Mouse (Mus musculus): ENCODE data around the gene Edn1. TPM values are rescaled to one million over a fixed set of nuclear protein-coding genes. Genes with fewer than 3 reads are reported as not detected.

Edn1 gene
- polyA plus RNA-seq (2014; fragmentation: Nextera tagmentation; extraction: Ambion mirVana) = 4.1 and 5.1 TPM in 2 replicates

- Histone ChIP-seq H3K4me1 (ENCODE audit: insufficient read depth) (0 out of 2 replicates have a peak, but pooled peaks cover 4% of the 10 kb centered on the region), H3K27ac (ENCODE audit: low read depth) (peak within 1 kb of the TSS; percentile 61), H3K9ac (peak within 1 kb of the TSS; percentile 48), H3K36me3 (ENCODE audit: insufficient read depth) (no peaks in the 10 kb centered on the region), H3K4me2 (peak within 1 kb of the TSS; percentile 74), H3K4me3 (ENCODE audit: low read depth, low read length) (peak within 1 kb of the TSS; percentile 43), H3K27me3 (ENCODE audit: insufficient read depth, low read length) (peaks cover 16% of the 10 kb centered on the region), H3K9me3 (ENCODE audit: low read depth, low read length) (no peaks in the 10 kb centered on the region)
- TF ChIP-seq CTCF (IDR thresholded peaks at IDR 0.05; ENCODE audit: low read depth) = no peak
- 1% methylated on average over 26 of the region's 26 CpGs for WGBS
- ATAC-seq (ENCODE audit: insufficient read depth) = peak; percentile 70
- peak; percentile 73 for DNase-seq
Observed at GRCm38 (mm10) chr13:42301161-42301721, at the start of gene Edn1. Edn1 (plus strand) TSS chr13:42301476.

- Histone ChIP-seq H3K4me3 (ENCODE audit: low read depth, low read length) (no peak overlapping the region), H3K9ac (no peak overlapping the region), H3K9me3 (ENCODE audit: low read depth, low read length) (no peaks in the 10 kb centered on the region), H3K36me3 (ENCODE audit: insufficient read depth) (no peaks in the 10 kb centered on the region), H3K4me2 (no peak overlapping the region), H3K4me1 (ENCODE audit: insufficient read depth) (no peaks in the 10 kb centered on the region), H3K27me3 (ENCODE audit: insufficient read depth, low read length) (no peaks in the 10 kb centered on the region), H3K27ac (ENCODE audit: low read depth) (no peak overlapping the region)
- 75% methylated on average over 5 of the region's 5 CpGs for WGBS
- no peak for TF ChIP-seq CTCF (IDR thresholded peaks at IDR 0.05; ENCODE audit: low read depth)
- no peak for DNase-seq
- ATAC-seq (ENCODE audit: insufficient read depth) = no peak
Observed at GRCm38 (mm10) chr13:42253821-42254220, 47.5 kb upstream of the Edn1 start.

- H3K4me3 ChIP-seq (ENCODE audit: low read depth, low read length) = no peak overlapping the region
- WGBS = 48% methylated on average over 1 of the region's 1 CpGs
- DNase-seq (no peak), ATAC-seq (ENCODE audit: insufficient read depth) (no peak)
- H3K27me3 ChIP-seq (ENCODE audit: insufficient read depth, low read length) = no peaks in the 10 kb centered on the region
- no peaks in the 10 kb centered on the region for H3K4me1 ChIP-seq (ENCODE audit: insufficient read depth)
- TF ChIP-seq CTCF (IDR thresholded peaks at IDR 0.05; ENCODE audit: low read depth) = no peak
- no peak overlapping the region for H3K4me2 ChIP-seq
- no peak overlapping the region for H3K27ac ChIP-seq (ENCODE audit: low read depth)
- no peaks in the 10 kb centered on the region for H3K36me3 ChIP-seq (ENCODE audit: insufficient read depth)
- no peak overlapping the region for H3K9ac ChIP-seq
- H3K9me3 ChIP-seq (ENCODE audit: low read depth, low read length) = no peaks in the 10 kb centered on the region
Observed at GRCm38 (mm10) chr13:42255105-42255504, 46.2 kb upstream of the Edn1 start.

- H3K4me3 ChIP-seq (ENCODE audit: low read depth, low read length) = no peak overlapping the region
Observed at GRCm38 (mm10) chr13:42258422-42258821, 42.9 kb upstream of the Edn1 start.

GRCm38 (mm10) chr13:42260667-42261066, 40.6 kb upstream of the Edn1 start:
- H3K9me3 ChIP-seq (ENCODE audit: low read depth, low read length) = no peaks in the 10 kb centered on the region
- H3K4me2 ChIP-seq = no peak overlapping the region
- H3K9ac ChIP-seq = no peak overlapping the region
- no peak for TF ChIP-seq CTCF (IDR thresholded peaks at IDR 0.05; ENCODE audit: low read depth)
- no peaks in the 10 kb centered on the region for H3K36me3 ChIP-seq (ENCODE audit: insufficient read depth)
- no peak for DNase-seq
- WGBS = 84% methylated on average over 6 of the region's 6 CpGs
- ATAC-seq (ENCODE audit: insufficient read depth) = no peak
- no peaks in the 10 kb centered on the region for H3K4me1 ChIP-seq (ENCODE audit: insufficient read depth)
- H3K4me3 ChIP-seq (ENCODE audit: low read depth, low read length) = no peak overlapping the region
- no peak overlapping the region for H3K27ac ChIP-seq (ENCODE audit: low read depth)
- H3K27me3 ChIP-seq (ENCODE audit: insufficient read depth, low read length) = no peaks in the 10 kb centered on the region

More at GRCm38 (mm10) chr13:42258422-42258821, 42.9 kb upstream of the Edn1 start:
- H3K4me1 ChIP-seq (ENCODE audit: insufficient read depth) = no peaks in the 10 kb centered on the region
- H3K27me3 ChIP-seq (ENCODE audit: insufficient read depth, low read length) = no peaks in the 10 kb centered on the region
- ATAC-seq (ENCODE audit: insufficient read depth) = no peak
- WGBS = 76% methylated on average over 5 of the region's 5 CpGs
- DNase-seq = peak; percentile 24
- no peak overlapping the region for H3K27ac ChIP-seq (ENCODE audit: low read depth)
- H3K9me3 ChIP-seq (ENCODE audit: low read depth, low read length) = no peaks in the 10 kb centered on the region
- TF ChIP-seq CTCF (IDR thresholded peaks at IDR 0.05; ENCODE audit: low read depth) = no peak
- no peaks in the 10 kb centered on the region for H3K36me3 ChIP-seq (ENCODE audit: insufficient read depth)
- H3K9ac ChIP-seq = no peak overlapping the region
- H3K4me2 ChIP-seq = no peak overlapping the region

- Histone ChIP-seq H3K9me3 (ENCODE audit: low read depth, low read length) (no peaks in the 10 kb centered on the region), H3K4me2 (no peak overlapping the region), H3K27me3 (ENCODE audit: insufficient read depth, low read length) (no peaks in the 10 kb centered on the region), H3K9ac (no peak overlapping the region), H3K4me3 (ENCODE audit: low read depth, low read length) (no peak overlapping the region), H3K27ac (ENCODE audit: low read depth) (no peak overlapping the region), H3K4me1 (ENCODE audit: insufficient read depth) (no peaks in the 10 kb centered on the region), H3K36me3 (ENCODE audit: insufficient read depth) (no peaks in the 10 kb centered on the region)
- WGBS = 64% methylated on average over 9 of the region's 9 CpGs
- TF ChIP-seq CTCF (IDR thresholded peaks at IDR 0.05; ENCODE audit: low read depth) = no peak
- ATAC-seq (ENCODE audit: insufficient read depth) (no peak), DNase-seq (no peak)
Observed at GRCm38 (mm10) chr13:42270051-42270450, 31.2 kb upstream of the Edn1 start.

GRCm38 (mm10) chr13:42276774-42277454, 24.4 kb upstream of the Edn1 start:
- H3K4me1 ChIP-seq (ENCODE audit: insufficient read depth) = no peaks in the 10 kb centered on the region
- no peaks in the 10 kb centered on the region for H3K36me3 ChIP-seq (ENCODE audit: insufficient read depth)
- DNase-seq (no peak), ATAC-seq (ENCODE audit: insufficient read depth) (no peak)
- no peak overlapping the region for H3K4me3 ChIP-seq (ENCODE audit: low read depth, low read length)
- no peaks in the 10 kb centered on the region for H3K9me3 ChIP-seq (ENCODE audit: low read depth, low read length)
- 75% methylated on average over 9 of the region's 9 CpGs for WGBS
- H3K4me2 ChIP-seq = no peak overlapping the region
- TF ChIP-seq CTCF (IDR thresholded peaks at IDR 0.05; ENCODE audit: low read depth) = no peak
- no peak overlapping the region for H3K9ac ChIP-seq
- H3K27ac ChIP-seq (ENCODE audit: low read depth) = no peak overlapping the region
- H3K27me3 ChIP-seq (ENCODE audit: insufficient read depth, low read length) = no peaks in the 10 kb centered on the region

Data from lung, embryonic 14.5 days (tissue).